Mouse (Mus musculus) adrenal gland, adult 10 weeks (tissue): ENCODE measurements around the gene Cdyl. TPM values are rescaled to one million over a fixed set of nuclear protein-coding genes. Genes with fewer than 3 reads are reported as not detected.

ENCODE experiments used
- polyA plus RNA-seq: library from polyadenylated mRNA; stranded (reverse); fragments of 350-450 nt; fragmentation: Illumina TruSeq; extraction: RNeasy Lipid Tissue Mini Kit (QIAGEN cat#74804); gene quantifications from one replicate; pipeline ENCODE4 v1.2.3, GENCODE M21; 2014; ENCODE audit warnings: low read depth, low replicate concordance

The Cdyl gene
- 13.9 TPM for polyA plus RNA-seq

GRCm38 (mm10) chr13:35659406-35659985 is at the start of gene Cdyl:
Gene Cdyl, plus strand, starts transcription at chr13:35659833.

GRCm38 (mm10) chr13:35905879-35906481 is 246.3 kb downstream of the Cdyl start, which contains the start of gene Rpp40:
Gene Rpp40, minus strand, starts transcription at chr13:35906359.

Other genes with a start within 250 kb of the Cdyl start
- gene Rpp40, start 246.5 kb downstream of the Cdyl start, polyA plus RNA-seq = 11.7 TPM